Mouse (Mus musculus) small intestine, adult 2 months (tissue): ENCODE data around the gene Pnmt. TPM values are rescaled to one million over a fixed set of nuclear protein-coding genes. Genes with fewer than 3 reads are reported as not detected.

Experiments
- H3K27ac ChIP-seq: fragments of 200-500 bp; 2 replicates; pipeline ENCODE4 v1.5.1; 2012; ENCODE audit warnings: low read depth, low read length, control low read depth, inconsistent platforms; ENCODE audit not compliant: insufficient read depth
- H3K27me3 ChIP-seq: fragments of 200-500 bp; 2 replicates; pipeline ENCODE4 v1.6.1; 2012; ENCODE audit warnings: mild to moderate bottlenecking, moderate library complexity, low read length, inconsistent platforms; ENCODE audit not compliant: control insufficient read depth, insufficient read depth
- H3K36me3 ChIP-seq: fragments of 200-500 bp; 2 replicates; pipeline ENCODE4 v1.6.1; 2012; ENCODE audit warnings: mild to moderate bottlenecking, low read length, control low read depth, inconsistent platforms; ENCODE audit not compliant: control insufficient read depth, insufficient read depth
- H3K4me1 ChIP-seq: fragments of 200-500 bp; 2 replicates; pipeline ENCODE4 v1.6.1; 2012; ENCODE audit warnings: low read length, inconsistent platforms, mixed read lengths; ENCODE audit not compliant: control insufficient read depth, insufficient read depth, insufficient read length
- H3K4me3 ChIP-seq: fragments of 200-500 bp; 2 replicates; pipeline ENCODE4 v1.5.1; 2012; ENCODE audit warnings: low read depth, mild to moderate bottlenecking, control low read depth, inconsistent platforms, low read length, moderate library complexity
- CTCF ChIP-seq: fragments of 200-500 bp; IDR thresholded peaks from 2 replicates; pipeline ENCODE4 v1.5.1; 2012; ENCODE audit warnings: low read depth, mild to moderate bottlenecking, control low read depth, inconsistent platforms, low read length, moderate library complexity, mixed read lengths; ENCODE audit not compliant: insufficient replicate concordance, insufficient read length; ENCODE audit errors: extremely low read depth
- POLR2A ChIP-seq: fragments of 200-500 bp; IDR thresholded peaks from 2 replicates; pipeline ENCODE4 v1.6.1; 2012; ENCODE audit warnings: low read depth, mild to moderate bottlenecking, control low read depth, inconsistent platforms, low read length, moderate library complexity
- WGBS: fragments of 180-500 bp; shearing (Covaris S2); methylation state at CpG from one replicate; pipeline ENCODE4 v1.1.7; 2018; 5-methylcytosine and 5-hydroxymethylcytosine counted together
- polyA plus RNA-seq: library from polyadenylated mRNA; depleted of rRNA; stranded (reverse); fragments of >200 nt; gene quantifications from 2 replicates; pipeline ENCODE4 v1.2.3, GENCODE M21; 2012

The Pnmt gene
- polyA plus RNA-seq, 1 experiment: not detected

DNA sequence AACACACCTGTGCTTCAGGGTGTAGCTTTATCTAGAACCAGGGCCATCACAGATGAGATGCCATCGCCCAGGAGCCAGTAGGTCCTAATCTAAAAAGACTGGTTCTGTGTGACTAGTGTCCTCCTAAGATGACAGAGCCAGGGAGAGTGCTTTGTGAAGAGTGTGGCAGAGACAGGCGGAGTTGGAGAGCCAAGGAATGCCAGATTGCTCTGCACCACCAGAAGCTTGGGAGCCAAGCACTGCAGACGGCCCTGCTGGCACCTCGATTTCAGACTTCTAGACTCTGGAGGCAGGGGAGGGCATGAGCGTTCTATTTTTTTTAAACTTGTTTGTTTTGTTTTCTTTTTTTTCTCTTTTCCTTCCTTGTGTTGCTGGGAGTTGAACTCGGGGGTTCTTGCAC, 16.9 kb upstream of the Pnmt start:
- no peaks in the 10 kb centered on the region for H3K4me1 ChIP-seq
- no peak overlapping the region for H3K27ac ChIP-seq
- H3K4me3 ChIP-seq: no peak overlapping the region
- peaks cover 1% of the 10 kb centered on the region for H3K36me3 ChIP-seq
- TF ChIP-seq CTCF (no peak), POLR2A (no peak)
- WGBS: 75% methylated on average over 6 of the region's 6 CpGs
- no peaks in the 10 kb centered on the region for H3K27me3 ChIP-seq

DNA sequence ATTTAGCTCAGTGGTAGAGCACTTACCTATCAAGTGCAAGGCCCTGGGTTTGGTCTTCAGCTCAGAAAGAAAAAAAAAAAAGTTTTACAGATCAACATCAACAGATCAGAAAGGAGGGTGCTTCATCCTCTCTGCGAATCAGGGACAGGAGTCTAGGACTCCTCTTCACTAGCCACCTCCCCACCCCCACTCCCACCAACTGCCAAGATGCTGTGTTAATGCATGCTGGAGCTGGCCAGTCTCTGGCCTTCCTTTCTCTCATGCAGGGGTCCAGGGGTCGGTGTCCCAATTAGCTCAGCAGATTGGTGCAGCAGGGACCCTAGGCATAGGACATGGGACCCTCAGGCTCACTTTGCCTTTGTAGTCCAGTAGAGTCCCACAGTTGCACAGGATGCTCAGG, 15.7 kb upstream of the Pnmt start:
- peaks cover 14% of the 10 kb centered on the region for H3K36me3 ChIP-seq
- no peak for TF ChIP-seq CTCF
- no peak for TF ChIP-seq POLR2A
- WGBS: 94% methylated on average over 2 of the region's 2 CpGs

DNA sequence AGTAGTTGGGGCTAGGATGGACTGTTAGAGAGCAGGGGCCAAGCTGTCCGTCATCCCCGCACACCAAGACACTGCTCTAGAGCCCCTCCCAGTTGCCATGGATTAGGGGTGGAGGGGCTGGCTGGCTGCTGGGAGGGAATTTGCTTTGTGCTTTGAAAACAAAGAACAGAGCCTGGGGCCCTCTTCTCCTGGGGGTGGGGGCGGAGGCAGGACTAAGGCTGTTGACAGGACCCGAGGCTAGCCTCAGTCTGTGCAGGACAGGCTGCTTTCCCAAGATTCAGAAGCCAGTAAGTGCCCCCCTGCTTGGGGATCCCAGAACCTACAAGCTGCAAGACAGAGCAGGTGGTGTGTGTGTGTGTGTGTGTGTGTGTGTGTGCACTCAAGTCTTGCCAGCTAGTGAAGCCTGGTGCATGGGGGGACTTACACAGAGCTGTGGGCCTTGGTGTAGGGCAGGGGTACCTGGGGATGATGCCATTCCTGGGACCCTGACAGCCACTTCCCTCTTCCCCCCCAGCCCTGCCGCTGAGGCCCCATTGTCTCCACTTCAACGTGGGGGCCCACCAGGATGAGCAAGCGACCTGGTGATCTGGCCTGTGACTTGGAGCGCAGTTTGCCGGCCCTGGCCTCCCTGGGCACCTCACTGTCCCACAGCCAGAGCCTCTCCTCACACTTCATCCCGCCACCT, 14.6 kb upstream of the Pnmt start:
- no peak overlapping the region for H3K27ac ChIP-seq
- WGBS: 77% methylated on average over 10 of the region's 10 CpGs
- no peak overlapping the region for H3K4me3 ChIP-seq
- no peaks in the 10 kb centered on the region for H3K27me3 ChIP-seq
- no peak for TF ChIP-seq CTCF
- TF ChIP-seq POLR2A: no peak
- H3K36me3 ChIP-seq: peaks cover 24% of the 10 kb centered on the region
- no peaks in the 10 kb centered on the region for H3K4me1 ChIP-seq

More for the DNA sequence above, 15.7 kb upstream of the Pnmt start:
- Histone ChIP-seq H3K27me3 (no peaks in the 10 kb centered on the region), H3K4me3 (no peak overlapping the region), H3K27ac (no peak overlapping the region), H3K4me1 (no peaks in the 10 kb centered on the region)

DNA sequence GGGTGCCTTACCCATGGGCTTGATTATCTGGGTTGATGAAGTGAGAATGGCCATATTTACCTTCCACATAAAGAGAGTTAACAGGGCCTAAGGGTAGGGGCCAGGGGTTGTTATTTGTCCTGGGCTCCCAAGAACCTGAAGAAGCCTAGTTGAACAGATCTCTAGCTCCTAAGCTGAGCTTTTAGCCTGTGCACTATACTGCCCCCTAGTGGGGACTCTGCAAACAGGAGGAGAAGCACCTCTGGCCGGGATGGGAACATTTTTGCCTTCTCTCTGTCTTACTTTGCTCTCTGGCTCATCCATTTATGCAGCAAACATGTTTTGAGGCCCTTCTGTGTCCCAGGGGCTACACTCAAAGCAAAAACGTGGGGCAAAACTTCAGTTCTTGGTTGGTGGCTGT, 13.8 kb upstream of the Pnmt start:
- TF ChIP-seq POLR2A (no peak), CTCF (peak; percentile 90; the same call in 1 of the 2 replicates)
- WGBS: 6% methylated on average over 2 of the region's 2 CpGs

DNA sequence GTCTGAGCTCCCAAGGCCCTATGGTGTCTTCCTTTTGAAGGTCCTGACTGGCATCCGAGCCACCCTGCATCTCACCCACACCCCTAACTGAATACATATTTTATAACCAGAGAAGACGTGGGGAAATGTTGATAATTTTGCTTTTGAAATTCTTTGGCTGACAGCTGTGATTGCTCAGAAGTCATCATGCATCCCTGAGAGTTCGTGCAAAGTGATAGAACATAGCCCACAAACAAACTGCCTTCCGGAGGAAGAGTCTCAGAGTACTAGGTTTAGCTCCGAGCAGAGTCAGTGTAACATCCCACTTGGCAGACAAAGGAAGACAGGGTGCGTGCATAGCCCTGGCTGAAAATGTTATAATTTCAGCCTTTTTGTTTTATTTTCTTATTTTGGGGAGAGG, 13.0 kb upstream of the Pnmt start:
- TF ChIP-seq POLR2A: no peak
- H3K4me3 ChIP-seq: no peak overlapping the region
- H3K27me3 ChIP-seq: no peaks in the 10 kb centered on the region
- H3K27ac ChIP-seq: no peak overlapping the region
- no peaks in the 10 kb centered on the region for H3K4me1 ChIP-seq
- WGBS: 92% methylated on average over 6 of the region's 6 CpGs
- H3K36me3 ChIP-seq: peaks cover 38% of the 10 kb centered on the region

More for the DNA sequence above, 13.8 kb upstream of the Pnmt start:
- Histone ChIP-seq H3K4me3 (no peak overlapping the region), H3K27me3 (no peaks in the 10 kb centered on the region), H3K4me1 (no peaks in the 10 kb centered on the region), H3K36me3 (peaks cover 31% of the 10 kb centered on the region), H3K27ac (no peak overlapping the region)

DNA sequence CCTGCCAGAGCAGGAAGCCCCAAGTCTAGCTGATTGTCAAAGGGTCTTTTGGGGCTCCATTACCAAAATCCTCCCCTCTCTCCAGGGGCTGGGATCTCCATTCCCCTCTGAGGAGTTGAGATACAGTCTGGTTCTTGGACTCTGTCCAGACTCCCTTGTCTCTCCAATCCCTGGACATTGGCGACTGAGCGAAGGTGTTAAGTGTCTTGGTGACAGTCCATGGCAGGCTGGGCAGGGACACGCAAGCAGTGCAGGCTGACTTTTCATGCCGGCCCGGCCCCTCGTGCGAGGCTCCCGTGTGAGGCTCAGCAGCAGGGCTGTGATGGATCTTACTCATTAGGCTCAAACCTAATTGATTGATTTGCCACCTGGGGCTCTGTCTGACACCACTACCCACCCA, 12.0 kb upstream of the Pnmt start:
- Histone ChIP-seq H3K4me3 (no peak overlapping the region), H3K27ac (no peak overlapping the region), H3K4me1 (no peaks in the 10 kb centered on the region), H3K27me3 (no peaks in the 10 kb centered on the region), H3K36me3 (peaks cover 48% of the 10 kb centered on the region)
- TF ChIP-seq CTCF: no peak
- no peak for TF ChIP-seq POLR2A
- WGBS: 90% methylated on average over 8 of the region's 8 CpGs

DNA sequence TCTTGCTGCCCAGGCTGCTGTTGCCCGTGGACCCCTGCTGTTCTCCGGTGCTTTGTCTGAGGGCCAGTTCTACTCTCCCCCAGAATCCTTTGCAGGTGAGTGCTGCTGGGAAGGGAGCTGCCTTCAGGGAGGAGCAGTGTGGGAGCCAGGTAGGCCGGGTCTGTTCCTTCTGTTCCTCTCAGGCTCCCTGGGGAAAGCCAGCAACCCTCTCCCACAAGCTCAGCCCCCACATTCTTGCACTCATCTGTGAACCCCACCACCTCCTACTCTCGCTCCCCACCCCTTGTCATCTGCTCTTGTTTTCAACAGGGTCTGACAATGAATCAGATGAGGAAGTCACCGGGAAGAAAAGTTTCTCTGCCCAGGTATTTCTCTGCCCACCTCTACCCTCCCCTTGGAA, 9.5 kb upstream of the Pnmt start:
- peaks cover 63% of the 10 kb centered on the region for H3K36me3 ChIP-seq
- 82% methylated on average over 5 of the region's 5 CpGs for WGBS
- H3K4me1 ChIP-seq: no peaks in the 10 kb centered on the region
- H3K27me3 ChIP-seq: no peaks in the 10 kb centered on the region
- H3K4me3 ChIP-seq: no peak overlapping the region
- no peak overlapping the region for H3K27ac ChIP-seq
- TF ChIP-seq POLR2A (no peak), CTCF (no peak)
